Comparison of ENCODE assay signal across 9 mouse cellular contexts in the genomic region with DNA sequence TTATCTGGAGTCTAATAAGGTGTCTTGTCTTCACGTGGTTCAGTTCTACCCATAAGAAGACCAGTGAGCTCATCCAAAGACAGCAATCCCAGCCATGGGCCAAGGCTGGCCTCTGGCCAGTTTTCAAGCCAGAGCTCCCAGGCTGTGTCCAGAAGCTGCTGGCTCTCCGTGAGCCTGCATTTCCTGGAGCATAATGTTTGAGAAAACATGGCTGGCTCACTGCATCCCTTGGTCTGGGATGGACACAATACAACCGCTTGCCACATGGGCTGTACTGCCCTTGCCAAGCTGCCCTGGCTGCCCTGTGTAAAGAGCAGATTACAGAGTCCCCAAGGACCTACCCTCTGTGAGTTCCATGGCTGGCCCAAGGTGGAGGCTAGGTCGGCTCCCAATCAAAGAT.
DNase-seq lines count a peak whose midpoint lies in the region; ATAC-seq and TF ChIP-seq lines count a peak whose summit lies in the region.
"Had no signal": no experiment of that assay in that cellular context is flagged by ENCODE, and none has a peak within 500 bp of the region (broad histone marks: within the 10 kb centered on the region; RNA-seq: fewer than 3 reads in every experiment).

No protein-coding gene starts in this region.

- H3K36me3 ChIP-seq in hindbrain, postnatal 0 days (ENCODE audit: insufficient read depth, low read length) = 0 out of 2 replicates have a peak, but pooled peaks cover 4% of the 10 kb centered on the region
- H3K36me3 ChIP-seq in hindbrain, embryonic 10.5 days = peaks cover 11% of the 10 kb centered on the region; the same call in 1 of the 2 replicates
- H3K36me3 ChIP-seq: embryonic facial prominence, embryonic 13.5 days had no signal

- 0 out of 2 replicates have a peak overlapping the region, but pooled peaks have one; percentile 27 for H3K27ac ChIP-seq in hindbrain, postnatal 0 days
- H3K27ac ChIP-seq in hindbrain, embryonic 10.5 days = no peak overlapping the region
- peak overlapping the region; percentile 41 for H3K27ac ChIP-seq in bone marrow, adult 2 months (ENCODE audit: control insufficient read depth, insufficient read depth, low read depth, low read length, poor library complexity)
- H3K27ac ChIP-seq: embryonic facial prominence, embryonic 13.5 days had no signal

- no peaks in the 10 kb centered on the region for H3K27me3 ChIP-seq in hindbrain, postnatal 0 days (ENCODE audit: insufficient read depth, low read length)
- no peaks in the 10 kb centered on the region for H3K27me3 ChIP-seq in hindbrain, embryonic 10.5 days (ENCODE audit: insufficient read depth, poor library complexity, severe bottlenecking)
- H3K27me3 ChIP-seq: embryonic facial prominence, embryonic 13.5 days had no signal

- peak; percentile 78 for ATAC-seq in hindbrain, postnatal 0 days

- 36% methylated on average over 4 of the region's 4 CpGs for WGBS in hindbrain, postnatal 0 days
- WGBS in hindbrain, embryonic 10.5 days = 85% methylated on average over 4 of the region's 4 CpGs
- WGBS in bone marrow, adult 2 months = 74% methylated on average over 4 of the region's 4 CpGs
- 32% methylated on average over 4 of the region's 4 CpGs for WGBS in lung, adult 2 months

- DNase-seq in hindbrain, postnatal 0 days (ENCODE audit: low spot score) = peak; percentile 81
- DNase-seq in hindbrain, embryonic 10.5 days (ENCODE audit: low spot score) = no peak
- DNase-seq in heart, adult 8-10 months (ENCODE audit: low spot score) = peak; percentile 69
- DNase-seq in lung, adult 2 months = peak; percentile 17
- no peak for DNase-seq in embryo, embryonic 10 days (ENCODE audit: low spot score)
- DNase-seq in frontal cortex, postnatal 14 days (ENCODE audit: low spot score in 2 of 2) = no peak
- no peak for DNase-seq in spleen, postnatal 14 days (ENCODE audit: low spot score in 2 of 2)

- no peak overlapping the region for H3K9ac ChIP-seq in hindbrain, postnatal 0 days (replicated peaks; ENCODE audit: low read length)
- H3K9ac ChIP-seq: embryonic facial prominence, embryonic 13.5 days had no signal

- no peak overlapping the region for H3K4me2 ChIP-seq in hindbrain, postnatal 0 days (ENCODE audit: low read depth, low read length)
- H3K4me2 ChIP-seq: embryonic facial prominence, embryonic 13.5 days had no signal

- no peak for TF ChIP-seq CTCF in hindbrain, postnatal 0 days (IDR thresholded peaks at IDR 0.05; ENCODE audit: low read depth)
- TF ChIP-seq CTCF in bone marrow, adult 2 months (IDR thresholded peaks at IDR 0.05; ENCODE audit: control insufficient read depth, insufficient read depth, low read length) = no peak
- no peak for TF ChIP-seq CTCF in lung, adult 2 months (IDR thresholded peaks at IDR 0.05; ENCODE audit: insufficient read depth, low read length)

- no peaks in the 10 kb centered on the region for H3K4me1 ChIP-seq in hindbrain, postnatal 0 days (ENCODE audit: insufficient read depth, low read length)
- H3K4me1 ChIP-seq in hindbrain, embryonic 10.5 days (replicated peaks) = no peaks in the 10 kb centered on the region
- peaks cover 2% of the 10 kb centered on the region; the same call in 1 of the 2 replicates for H3K4me1 ChIP-seq in bone marrow, adult 2 months (ENCODE audit: control insufficient read depth, insufficient read depth, low read length)
- H3K4me1 ChIP-seq in lung, adult 2 months (ENCODE audit: control insufficient read depth, insufficient read depth, low read length) = peaks cover 2% of the 10 kb centered on the region

- no peak overlapping the region for H3K4me3 ChIP-seq in hindbrain, postnatal 0 days (ENCODE audit: low read length)
- H3K4me3 ChIP-seq in hindbrain, embryonic 10.5 days = no peak overlapping the region
- H3K4me3 ChIP-seq in bone marrow, adult 2 months (replicated peaks; ENCODE audit: control insufficient read depth, low read depth, low read length) = no peak overlapping the region
- no peak overlapping the region for H3K4me3 ChIP-seq in lung, adult 2 months (replicated peaks; ENCODE audit: extremely low read depth, low read depth, low read length)
- H3K4me3 ChIP-seq: embryonic facial prominence, embryonic 13.5 days had no signal

- H3K9me3 ChIP-seq in hindbrain, postnatal 0 days (ENCODE audit: low read length) = 0 out of 2 replicates have a peak, but pooled peaks cover 2% of the 10 kb centered on the region
- H3K9me3 ChIP-seq in hindbrain, embryonic 10.5 days = 0 out of 2 replicates have a peak, but pooled peaks cover under 1% of the 10 kb centered on the region

- no peak for TF ChIP-seq POLR2A in bone marrow, adult 2 months (IDR thresholded peaks at IDR 0.05; ENCODE audit: borderline replicate concordance, control insufficient read depth, low read depth, low read length)
- TF ChIP-seq POLR2A in lung, adult 2 months (IDR thresholded peaks at IDR 0.05; ENCODE audit: borderline replicate concordance, extremely low read depth, low read depth, low read length) = no peak

Comparison
In these comparisons a context has a peak if more than half of its experiments do, and no peak if none do; other contexts are left out.
1. DNase-seq: peak in hindbrain, postnatal 0 days (single experiment), heart, adult 8-10 months (single experiment) and lung, adult 2 months (single experiment); none in hindbrain, embryonic 10.5 days (single experiment), embryo, embryonic 10 days (single experiment), frontal cortex, postnatal 14 days (0 of 2) and spleen, postnatal 14 days (0 of 2).